Mouse (Mus musculus) midbrain, postnatal 0 days (tissue): ENCODE results near the gene Zfp189. TPM values are rescaled to one million over a fixed set of nuclear protein-coding genes. Genes with fewer than 3 reads are reported as not detected.

ENCODE experiments used
- ATAC-seq: fragments of 200-750 bp; cut with Nextera tagmentation; 2 replicates; pipeline ENCODE4 v1.8.0; 2017; ENCODE audit warnings: moderate number of reproducible peaks, mild to moderate bottlenecking, moderate TSS enrichment, moderate library complexity; ENCODE audit not compliant: low FRiP score
- DNase-seq: peaks from one replicate; pipeline ENCODE4 v3.0.0-alpha.2; 2015; ENCODE audit warnings: low spot score
- H3K27ac ChIP-seq: fragments of 300-500 bp; sonication (generic); 2 replicates; pipeline ENCODE4 v1.5.1; 2014; ENCODE audit warnings: low read depth, mild to moderate bottlenecking, low read length, mixed read lengths
- H3K27me3 ChIP-seq: fragments of 300-500 bp; sonication (generic); 2 replicates; pipeline ENCODE4 v1.6.1; 2014; ENCODE audit warnings: low read length, control low read depth, mixed read lengths; ENCODE audit not compliant: insufficient read depth
- H3K36me3 ChIP-seq: fragments of 300-500 bp; sonication (generic); 2 replicates; pipeline ENCODE4 v1.6.1; 2014; ENCODE audit warnings: low read length, control low read depth, mixed read lengths; ENCODE audit not compliant: insufficient read depth
- H3K4me1 ChIP-seq: fragments of 300-500 bp; sonication (generic); 2 replicates; pipeline ENCODE4 v1.6.1; 2014; ENCODE audit warnings: mild to moderate bottlenecking, control low read depth, antibody characterized with exemption, low read length, mixed read lengths; ENCODE audit not compliant: insufficient read depth
- H3K4me2 ChIP-seq: fragments of 300-500 bp; sonication (generic); 2 replicates; pipeline ENCODE4 v1.6.1; 2014; ENCODE audit warnings: low read depth, mild to moderate bottlenecking, low read length, mixed read lengths; ENCODE audit not compliant: poor library complexity, severe bottlenecking
- H3K4me3 ChIP-seq: fragments of 300-500 bp; sonication (generic); 2 replicates; pipeline ENCODE4 v1.5.1; 2014; ENCODE audit warnings: low read depth, mild to moderate bottlenecking, low read length, moderate library complexity
- H3K9ac ChIP-seq: fragments of 300-500 bp; sonication (generic); replicated peaks from 2 replicates; pipeline ENCODE4 v1.6.1; 2014; ENCODE audit warnings: mild to moderate bottlenecking, low read length, moderate library complexity, mixed read lengths; ENCODE audit not compliant: poor library complexity, severe bottlenecking
- H3K9me3 ChIP-seq: fragments of 300-500 bp; sonication (generic); 2 replicates; pipeline ENCODE4 v1.6.1; 2016; ENCODE audit warnings: low read length, control low read depth
- CTCF ChIP-seq: IDR thresholded peaks from 2 replicates; pipeline ENCODE4 v1.5.1; 2016; ENCODE audit warnings: antibody characterized with exemption, mild to moderate bottlenecking
- WGBS: fragments of 180-500 bp; shearing (Covaris S2); extraction: QIAGEN DNeasy Blood & Tissue Kit; methylation state at CpG from one replicate; pipeline ENCODE4 v1.1.7; 2014; 5-methylcytosine and 5-hydroxymethylcytosine counted together
- polyA plus RNA-seq: library from polyadenylated mRNA; unstranded; fragments of >200 nt; fragmentation: Nextera tagmentation; extraction: Ambion mirVana; gene quantifications from 2 replicates; pipeline ENCODE4 v1.2.1, GENCODE M21; 2015
- total RNA-seq: library from RNA; depleted of rRNA; stranded (reverse); fragments of >200 nt; gene quantifications from 2 replicates; pipeline ENCODE4 v1.2.3, GENCODE M21; 2014

Zfp189 gene
- total and polyA plus RNA-seq, 2 experiments from 2014 or later = 4.2 to 6.3 TPM

GRCm38 (mm10) chr4:49522576-49522975 is 1.6 kb downstream of the Zfp189 start:
- Histone ChIP-seq H3K9ac (no peak overlapping the region), H3K27me3 (no peaks in the 10 kb centered on the region), H3K4me2 (peak overlapping the region; percentile 81; the same call in 1 of the 2 replicates), H3K4me3 (no peak overlapping the region), H3K9me3 (no peaks in the 10 kb centered on the region), H3K27ac (no peak overlapping the region), H3K4me1 (peaks cover 12% of the 10 kb centered on the region), H3K36me3 (0 out of 2 replicates have a peak, but pooled peaks cover 6% of the 10 kb centered on the region)
- ATAC-seq (no peak), DNase-seq (peak; percentile 6)
- no peak for TF ChIP-seq CTCF
- 70% methylated on average over 9 of the region's 9 CpGs for WGBS

- H3K9ac ChIP-seq = no peak overlapping the region
- DNase-seq (no peak), ATAC-seq (no peak)
- no peak overlapping the region for H3K4me3 ChIP-seq
- H3K4me1 ChIP-seq = no peaks in the 10 kb centered on the region
- H3K36me3 ChIP-seq = peaks cover 10% of the 10 kb centered on the region
- H3K4me2 ChIP-seq = no peak overlapping the region
- 86% methylated on average over 3 of the region's 3 CpGs for WGBS
- TF ChIP-seq CTCF = no peak
- no peak overlapping the region for H3K27ac ChIP-seq
- H3K27me3 ChIP-seq = no peaks in the 10 kb centered on the region
- no peaks in the 10 kb centered on the region for H3K9me3 ChIP-seq
These were observed 14.1 kb downstream of the Zfp189 start for GRCm38 (mm10) chr4:49535036-49535435.

GRCm38 (mm10) chr4:49535675-49536294 is 14.8 kb downstream of the Zfp189 start:
- no peak overlapping the region for H3K27ac ChIP-seq

GRCm38 (mm10) chr4:49536671-49537070 is 15.7 kb downstream of the Zfp189 start:
- H3K4me3 ChIP-seq = no peak overlapping the region
- no peak overlapping the region for H3K27ac ChIP-seq
- ATAC-seq (no peak), DNase-seq (no peak)
- no peaks in the 10 kb centered on the region; the same call in 1 of the 2 replicates for H3K36me3 ChIP-seq
- H3K27me3 ChIP-seq = no peaks in the 10 kb centered on the region
- H3K4me1 ChIP-seq = no peaks in the 10 kb centered on the region
- no peak overlapping the region for H3K9ac ChIP-seq
- no peaks in the 10 kb centered on the region for H3K9me3 ChIP-seq
- 91% methylated on average over 4 of the region's 4 CpGs for WGBS
- TF ChIP-seq CTCF = no peak
- no peak overlapping the region for H3K4me2 ChIP-seq

More at GRCm38 (mm10) chr4:49535675-49536294, 14.8 kb downstream of the Zfp189 start:
- H3K9ac ChIP-seq = no peak overlapping the region
- TF ChIP-seq CTCF = no peak
- no peaks in the 10 kb centered on the region for H3K9me3 ChIP-seq
- H3K27me3 ChIP-seq = no peaks in the 10 kb centered on the region
- DNase-seq (no peak), ATAC-seq (no peak)
- H3K4me1 ChIP-seq = no peaks in the 10 kb centered on the region
- H3K36me3 ChIP-seq = peaks cover 2% of the 10 kb centered on the region; the same call in 1 of the 2 replicates
- H3K4me2 ChIP-seq = no peak overlapping the region
- no peak overlapping the region for H3K4me3 ChIP-seq
- 94% methylated on average over 4 of the region's 4 CpGs for WGBS

- Histone ChIP-seq H3K9me3 (no peaks in the 10 kb centered on the region), H3K9ac (no peak overlapping the region), H3K4me1 (no peaks in the 10 kb centered on the region), H3K36me3 (no peaks in the 10 kb centered on the region), H3K27me3 (no peaks in the 10 kb centered on the region), H3K4me3 (no peak overlapping the region), H3K4me2 (no peak overlapping the region), H3K27ac (no peak overlapping the region)
- no peak for TF ChIP-seq CTCF
- DNase-seq (no peak), ATAC-seq (no peak)
- 74% methylated on average over 6 of the region's 6 CpGs for WGBS
These were observed 18.7 kb downstream of the Zfp189 start for GRCm38 (mm10) chr4:49539665-49540064.

- Histone ChIP-seq H3K4me2 (no peak overlapping the region), H3K9me3 (no peaks in the 10 kb centered on the region), H3K27ac (no peak overlapping the region), H3K4me1 (no peaks in the 10 kb centered on the region), H3K36me3 (no peaks in the 10 kb centered on the region), H3K9ac (no peak overlapping the region), H3K27me3 (no peaks in the 10 kb centered on the region), H3K4me3 (no peak overlapping the region)
- DNase-seq (no peak), ATAC-seq (no peak)
- WGBS = 80% methylated on average over 3 of the region's 3 CpGs
- no peak for TF ChIP-seq CTCF
These were observed 20.0 kb downstream of the Zfp189 start for GRCm38 (mm10) chr4:49540966-49541365.
